Mouse (Mus musculus) cortical plate, adult 2 months (tissue): ENCODE data around the gene Ppan. TPM values are rescaled to one million over a fixed set of nuclear protein-coding genes. Genes with fewer than 3 reads are reported as not detected.

Experiments used
- H3K27ac ChIP-seq: fragments of 200-500 bp; 2 replicates; pipeline ENCODE4 v1.5.1; 2012; ENCODE audit warnings: low read length, control low read depth, inconsistent platforms; ENCODE audit not compliant: insufficient read depth
- H3K4me1 ChIP-seq: fragments of 200-500 bp; 2 replicates; pipeline ENCODE4 v1.6.1; 2011; ENCODE audit warnings: low read length; ENCODE audit not compliant: control insufficient read depth, insufficient read depth
- H3K4me3 ChIP-seq: fragments of 200-500 bp; 2 replicates; pipeline ENCODE4 v1.5.1; 2011; ENCODE audit warnings: mild to moderate bottlenecking, low read length, control low read depth; ENCODE audit not compliant: insufficient read depth
- CTCF ChIP-seq: fragments of 200-500 bp; IDR thresholded peaks from 2 replicates; pipeline ENCODE4 v1.5.1; 2011; ENCODE audit warnings: mild to moderate bottlenecking, control low read depth, low read length; ENCODE audit not compliant: insufficient read depth; ENCODE audit errors: extremely low read depth
- POLR2A ChIP-seq: fragments of 200-500 bp; IDR thresholded peaks from 2 replicates; pipeline ENCODE4 v1.6.1; 2011; ENCODE audit warnings: mild to moderate bottlenecking, low read length, control low read depth; ENCODE audit not compliant: insufficient read depth; ENCODE audit errors: extremely low read depth
- polyA plus RNA-seq: library from polyadenylated mRNA; depleted of rRNA; stranded (reverse); fragments of >200 nt; gene quantifications from 2 replicates; pipeline ENCODE4 v1.2.3, GENCODE M21; 2012; rRNA removed

Gene Ppan
- 41.7 and 43.4 TPM in 2 replicates for polyA plus RNA-seq

DNA sequence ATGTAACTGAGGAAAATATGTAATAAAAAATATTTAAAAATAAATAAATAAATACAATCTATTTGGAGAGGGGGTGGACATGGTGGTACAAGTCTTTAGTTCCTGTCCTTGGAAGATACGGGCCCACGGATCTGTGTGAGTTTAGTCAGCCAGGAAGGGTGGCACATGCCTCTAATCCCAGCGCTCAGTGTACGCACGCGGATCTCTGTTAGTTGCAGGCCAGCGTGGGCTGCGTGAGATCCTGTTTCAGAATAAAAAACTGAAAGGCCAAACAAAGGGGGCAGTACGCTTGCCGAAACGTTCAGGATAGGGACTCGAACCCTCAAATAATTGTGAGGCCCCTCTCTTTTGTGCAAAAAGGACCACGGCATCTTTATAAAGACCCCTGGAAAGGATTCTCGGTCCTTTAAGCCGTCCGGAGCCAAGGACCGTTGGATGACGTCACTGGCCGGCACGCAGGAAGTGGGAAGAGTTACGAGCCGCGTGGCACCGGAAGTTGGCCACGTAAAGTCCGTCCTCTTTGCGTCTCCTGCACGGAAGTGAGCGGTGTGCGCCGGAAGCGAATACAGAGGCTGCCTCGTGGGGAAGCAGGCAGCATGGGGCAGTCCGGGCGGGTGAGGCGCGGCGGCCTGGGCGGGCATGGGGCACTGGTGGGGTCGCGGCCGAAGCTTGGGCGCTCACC, at the start of gene Ppan:
Gene Ppan (plus strand): TSS at position 472 of the 682 bp plus-strand sequence.
- peak; percentile 84 for TF ChIP-seq POLR2A
- no peak for TF ChIP-seq CTCF
- Histone ChIP-seq H3K27ac (peak within 1 kb of the TSS; percentile 30), H3K4me1 (no peaks in the 10 kb centered on the region), H3K4me3 (peak within 1 kb of the TSS; percentile 55)

- TF ChIP-seq CTCF = no peak
- no peak for TF ChIP-seq POLR2A
- H3K4me1 ChIP-seq = no peaks in the 10 kb centered on the region
- H3K27ac ChIP-seq = no peak overlapping the region
- no peak overlapping the region for H3K4me3 ChIP-seq
Measured at GRCm38 (mm10) chr9:20838931-20839330, 49.0 kb upstream of the Ppan start.

GRCm38 (mm10) chr9:20842211-20842610, 45.8 kb upstream of the Ppan start:
- no peak overlapping the region for H3K4me3 ChIP-seq
- no peaks in the 10 kb centered on the region for H3K4me1 ChIP-seq
- no peak for TF ChIP-seq POLR2A
- TF ChIP-seq CTCF = no peak
- no peak overlapping the region for H3K27ac ChIP-seq

GRCm38 (mm10) chr9:20842670-20843069, 45.3 kb upstream of the Ppan start:
- H3K4me3 ChIP-seq = no peak overlapping the region
- H3K27ac ChIP-seq = no peak overlapping the region
- H3K4me1 ChIP-seq = no peaks in the 10 kb centered on the region
- TF ChIP-seq CTCF (peak; percentile 58), POLR2A (no peak)

- TF ChIP-seq CTCF = no peak
- no peak for TF ChIP-seq POLR2A
- Histone ChIP-seq H3K27ac (no peak overlapping the region), H3K4me3 (no peak overlapping the region), H3K4me1 (no peaks in the 10 kb centered on the region)
Measured at GRCm38 (mm10) chr9:20850179-20850578, 37.8 kb upstream of the Ppan start.

GRCm38 (mm10) chr9:20857131-20857530, 30.8 kb upstream of the Ppan start:
- TF ChIP-seq CTCF (no peak), POLR2A (no peak)
- Histone ChIP-seq H3K27ac (no peak overlapping the region), H3K4me1 (no peaks in the 10 kb centered on the region), H3K4me3 (no peak overlapping the region)

DNA sequence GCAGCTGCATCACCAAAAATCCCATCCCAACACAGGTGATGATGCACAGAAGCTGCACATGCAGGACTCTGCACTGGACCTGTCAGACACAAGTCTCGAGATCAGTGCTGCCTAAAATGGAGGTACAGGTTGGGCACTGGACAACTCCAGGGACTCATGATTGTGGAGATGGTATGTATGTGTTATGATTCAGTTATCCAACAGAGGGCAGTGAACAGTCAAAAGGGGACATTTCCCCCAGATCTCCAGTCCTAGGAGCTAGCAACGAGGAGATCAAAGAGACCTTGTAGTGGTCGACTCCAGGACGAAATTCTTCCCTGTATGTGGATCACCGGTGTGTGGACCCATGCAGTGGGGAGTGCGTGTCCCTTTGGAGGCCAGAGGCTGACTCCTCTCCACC, 28.0 kb upstream of the Ppan start:
- no peak for TF ChIP-seq CTCF
- TF ChIP-seq POLR2A = no peak
- H3K4me1 ChIP-seq = no peaks in the 10 kb centered on the region
- no peak overlapping the region for H3K27ac ChIP-seq
- no peak overlapping the region for H3K4me3 ChIP-seq

GRCm38 (mm10) chr9:20861821-20862220, 26.2 kb upstream of the Ppan start:
- TF ChIP-seq POLR2A = no peak
- peak; percentile 52 for TF ChIP-seq CTCF
- H3K27ac ChIP-seq = no peak overlapping the region
- no peaks in the 10 kb centered on the region for H3K4me1 ChIP-seq
- no peak overlapping the region for H3K4me3 ChIP-seq

- TF ChIP-seq POLR2A (no peak), CTCF (no peak)
- H3K4me1 ChIP-seq = no peaks in the 10 kb centered on the region
- H3K4me3 ChIP-seq = no peak overlapping the region
- H3K27ac ChIP-seq = no peak overlapping the region
Measured at GRCm38 (mm10) chr9:20862225-20862624, 25.8 kb upstream of the Ppan start.

DNA sequence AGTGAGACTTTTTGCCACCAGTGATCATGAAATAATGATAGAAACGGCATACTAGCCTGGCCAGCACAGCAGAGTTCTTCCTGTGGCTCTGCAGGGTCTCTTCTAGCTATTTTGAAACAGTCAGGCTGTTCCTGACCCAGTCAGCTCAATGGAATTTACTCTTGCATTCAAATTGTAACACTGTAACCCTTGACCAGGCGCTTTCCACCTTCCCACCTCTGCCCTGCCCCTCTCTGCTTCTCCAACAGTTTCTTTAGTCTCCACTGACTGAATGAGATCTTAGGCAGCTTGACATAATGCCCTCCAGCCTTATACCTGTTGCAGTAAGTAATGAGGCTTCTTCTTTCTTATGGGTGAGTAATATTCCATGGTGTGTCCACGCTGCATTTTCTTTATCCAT, 21.1 kb upstream of the Ppan start:
- H3K4me1 ChIP-seq = no peaks in the 10 kb centered on the region
- TF ChIP-seq POLR2A (no peak), CTCF (no peak)
- H3K4me3 ChIP-seq = no peak overlapping the region
- no peak overlapping the region for H3K27ac ChIP-seq
